Mouse (Mus musculus) heart, adult 2 months (tissue): ENCODE results near the gene Oaz1.

Source experiments
- CTCF ChIP-seq: fragments of 200-600 bp; IDR thresholded peaks from 2 replicates; pipeline ENCODE4 v1.8.1; 2022; ENCODE audit warnings: antibody characterized with exemption, mild to moderate bottlenecking, moderate library complexity
- EP300 ChIP-seq: fragments of 200-500 bp; IDR thresholded peaks from 2 replicates; pipeline ENCODE4 v1.6.1; 2011; ENCODE audit warnings: low read depth, low read length, control low read depth; ENCODE audit not compliant: insufficient read depth
- POLR2A ChIP-seq: fragments of 200-500 bp; IDR thresholded peaks from 2 replicates; pipeline ENCODE4 v1.6.1; 2011; ENCODE audit warnings: mild to moderate bottlenecking, low read depth, low read length, control low read depth; ENCODE audit not compliant: insufficient read depth

DNA sequence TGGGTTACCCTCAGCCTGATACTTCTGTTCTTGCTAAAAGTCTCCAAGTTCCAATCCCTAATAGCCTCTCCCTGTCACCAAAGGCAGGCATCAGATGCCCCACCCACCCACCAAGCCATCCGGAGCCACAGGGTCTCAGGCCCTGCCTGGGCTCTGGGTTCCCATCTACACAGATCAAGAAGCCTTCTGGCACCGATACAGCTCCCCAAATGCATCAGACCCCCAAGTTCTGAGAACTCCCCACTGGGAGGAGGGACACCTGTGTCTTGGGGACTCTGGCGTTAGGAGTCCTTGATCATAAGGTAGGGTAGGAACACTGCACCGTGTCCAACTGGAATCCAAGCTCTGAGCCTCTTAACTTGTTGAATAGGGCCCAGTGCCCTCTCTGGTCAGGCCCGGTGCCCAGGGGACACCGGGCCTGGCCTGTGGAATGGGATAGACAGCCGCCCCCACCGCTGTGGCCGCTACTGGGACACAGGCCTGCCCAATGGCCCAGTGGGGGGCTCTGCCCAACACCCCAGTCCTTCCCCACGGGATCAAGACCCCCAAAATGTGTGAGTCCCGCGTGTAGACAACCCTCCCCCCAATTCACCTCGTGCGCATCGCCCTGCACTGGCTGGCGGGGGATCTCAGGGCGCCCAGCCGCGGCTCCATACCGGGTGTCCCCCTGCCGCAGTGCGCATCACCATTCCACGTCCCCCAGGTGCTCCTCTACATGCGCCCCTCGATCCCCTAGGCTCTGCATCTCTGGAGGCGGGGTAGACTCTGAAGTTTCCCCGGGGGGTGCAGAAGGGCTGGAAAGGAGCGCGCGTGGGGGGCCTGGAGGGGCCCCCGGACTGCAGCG lies 16.9 kb downstream of the Oaz1 start:
- TF ChIP-seq CTCF (no peak), EP300 (no peak), POLR2A (no peak)
